Mouse (Mus musculus): ENCODE measurements around the gene Rassf8. TPM values are rescaled to one million over a fixed set of nuclear protein-coding genes. Genes with fewer than 3 reads are reported as not detected.

Gene Rassf8
- total RNA-seq, 1 experiment from 2014 or later = 9.4 TPM

GRCm38 (mm10) chr6:145740011-145740410 is 6.5 kb upstream of the Rassf8 start:
- no peak for ATAC-seq (replicated peaks in 1 of 2; ENCODE audit: insufficient read depth in 1 of 2, low FRiP score in 2 of 2, low TSS enrichment in 1 of 2, low read depth in 1 of 2, poor library complexity in 2 of 2, severe bottlenecking in 2 of 2)

GRCm38 (mm10) chr6:145745291-145745690 is 1.3 kb upstream of the Rassf8 start:
- ATAC-seq (replicated peaks in 1 of 2; ENCODE audit: insufficient read depth in 1 of 2, low FRiP score in 2 of 2, low TSS enrichment in 1 of 2, low read depth in 1 of 2, poor library complexity in 2 of 2, severe bottlenecking in 2 of 2) = no peak

- peak in 1 of 2 experiments; percentile 22; a peak in 2 of 4 replicates for ATAC-seq (replicated peaks in 1 of 2; ENCODE audit: insufficient read depth in 1 of 2, low FRiP score in 2 of 2, low TSS enrichment in 1 of 2, low read depth in 1 of 2, poor library complexity in 2 of 2, severe bottlenecking in 2 of 2)
Measured at GRCm38 (mm10) chr6:145746921-145747670, 548 bp downstream of the Rassf8 start.

- no peak for ATAC-seq (replicated peaks in 1 of 2; ENCODE audit: insufficient read depth in 1 of 2, low FRiP score in 2 of 2, low TSS enrichment in 1 of 2, low read depth in 1 of 2, poor library complexity in 2 of 2, severe bottlenecking in 2 of 2)
Measured at GRCm38 (mm10) chr6:145747671-145748640, 1.4 kb downstream of the Rassf8 start.

- no peak for ATAC-seq (replicated peaks in 1 of 2; ENCODE audit: insufficient read depth in 1 of 2, low FRiP score in 2 of 2, low TSS enrichment in 1 of 2, low read depth in 1 of 2, poor library complexity in 2 of 2, severe bottlenecking in 2 of 2)
Measured at GRCm38 (mm10) chr6:145750394-145750793, 3.8 kb downstream of the Rassf8 start.

GRCm38 (mm10) chr6:145753296-145753695 is 6.7 kb downstream of the Rassf8 start:
- no peak for ATAC-seq (replicated peaks in 1 of 2; ENCODE audit: insufficient read depth in 1 of 2, low FRiP score in 2 of 2, low TSS enrichment in 1 of 2, low read depth in 1 of 2, poor library complexity in 2 of 2, severe bottlenecking in 2 of 2)

GRCm38 (mm10) chr6:145754416-145754815 is 7.9 kb downstream of the Rassf8 start:
- no peak for ATAC-seq (replicated peaks in 1 of 2; ENCODE audit: insufficient read depth in 1 of 2, low FRiP score in 2 of 2, low TSS enrichment in 1 of 2, low read depth in 1 of 2, poor library complexity in 2 of 2, severe bottlenecking in 2 of 2)

GRCm38 (mm10) chr6:145755942-145756639 is 9.5 kb downstream of the Rassf8 start:
- ATAC-seq (replicated peaks in 1 of 2; ENCODE audit: insufficient read depth in 1 of 2, low FRiP score in 2 of 2, low TSS enrichment in 1 of 2, low read depth in 1 of 2, poor library complexity in 2 of 2, severe bottlenecking in 2 of 2) = no peak

- ATAC-seq (replicated peaks in 1 of 2; ENCODE audit: insufficient read depth in 1 of 2, low FRiP score in 2 of 2, low TSS enrichment in 1 of 2, low read depth in 1 of 2, poor library complexity in 2 of 2, severe bottlenecking in 2 of 2) = no peak
Measured at GRCm38 (mm10) chr6:145756640-145757005, 10.1 kb downstream of the Rassf8 start.

GRCm38 (mm10) chr6:145757346-145757745 is 10.8 kb downstream of the Rassf8 start:
- ATAC-seq (replicated peaks in 1 of 2; ENCODE audit: insufficient read depth in 1 of 2, low FRiP score in 2 of 2, low TSS enrichment in 1 of 2, low read depth in 1 of 2, poor library complexity in 2 of 2, severe bottlenecking in 2 of 2) = no peak

GRCm38 (mm10) chr6:145758685-145759084 is 12.1 kb downstream of the Rassf8 start:
- no peak for ATAC-seq (replicated peaks in 1 of 2; ENCODE audit: insufficient read depth in 1 of 2, low FRiP score in 2 of 2, low TSS enrichment in 1 of 2, low read depth in 1 of 2, poor library complexity in 2 of 2, severe bottlenecking in 2 of 2)

GRCm38 (mm10) chr6:145759432-145759831 is 12.9 kb downstream of the Rassf8 start:
- ATAC-seq (replicated peaks in 1 of 2; ENCODE audit: insufficient read depth in 1 of 2, low FRiP score in 2 of 2, low TSS enrichment in 1 of 2, low read depth in 1 of 2, poor library complexity in 2 of 2, severe bottlenecking in 2 of 2) = no peak

GRCm38 (mm10) chr6:145760246-145761016 is 13.9 kb downstream of the Rassf8 start:
- ATAC-seq (replicated peaks in 1 of 2; ENCODE audit: insufficient read depth in 1 of 2, low FRiP score in 2 of 2, low TSS enrichment in 1 of 2, low read depth in 1 of 2, poor library complexity in 2 of 2, severe bottlenecking in 2 of 2) = 0 out of 4 replicates have a peak, but pooled peaks of 1 of the 2 experiments have one; percentile 8

GRCm38 (mm10) chr6:145761151-145761935 is 14.8 kb downstream of the Rassf8 start:
- no peak for ATAC-seq (replicated peaks in 1 of 2; ENCODE audit: insufficient read depth in 1 of 2, low FRiP score in 2 of 2, low TSS enrichment in 1 of 2, low read depth in 1 of 2, poor library complexity in 2 of 2, severe bottlenecking in 2 of 2)

GRCm38 (mm10) chr6:145762016-145762415 is 15.5 kb downstream of the Rassf8 start:
- no peak for ATAC-seq (replicated peaks in 1 of 2; ENCODE audit: insufficient read depth in 1 of 2, low FRiP score in 2 of 2, low TSS enrichment in 1 of 2, low read depth in 1 of 2, poor library complexity in 2 of 2, severe bottlenecking in 2 of 2)

GRCm38 (mm10) chr6:145763051-145763450 is 16.5 kb downstream of the Rassf8 start:
- ATAC-seq (replicated peaks in 1 of 2; ENCODE audit: insufficient read depth in 1 of 2, low FRiP score in 2 of 2, low TSS enrichment in 1 of 2, low read depth in 1 of 2, poor library complexity in 2 of 2, severe bottlenecking in 2 of 2) = no peak
